Mouse (Mus musculus): ENCODE measurements around the gene Itgb4.
A peak's percentile ranks its signal among the peaks of the same experiment; 100 is the strongest.

GRCm38 (mm10) chr11:116002894-116003293, 28.4 kb downstream of the Itgb4 start:
- peak; percentile 36; the same call in 1 of the 2 replicates for TF ChIP-seq CTCF (IDR thresholded peaks at IDR 0.05; ENCODE audit: low read depth)
- TF ChIP-seq EP300 (IDR thresholded peaks at IDR 0.05; ENCODE audit: low read depth) = no peak

All from liver, embryonic 14.5 days (tissue).